Mouse (Mus musculus): ENCODE measurements around the gene Olfr1082.
"Not testable (repeated sequence)": the region's sequence is repeated elsewhere in the genome, so short reads cannot be mapped to it uniquely, and the experiment has no call there.

Olfr1082 gene

DNA sequence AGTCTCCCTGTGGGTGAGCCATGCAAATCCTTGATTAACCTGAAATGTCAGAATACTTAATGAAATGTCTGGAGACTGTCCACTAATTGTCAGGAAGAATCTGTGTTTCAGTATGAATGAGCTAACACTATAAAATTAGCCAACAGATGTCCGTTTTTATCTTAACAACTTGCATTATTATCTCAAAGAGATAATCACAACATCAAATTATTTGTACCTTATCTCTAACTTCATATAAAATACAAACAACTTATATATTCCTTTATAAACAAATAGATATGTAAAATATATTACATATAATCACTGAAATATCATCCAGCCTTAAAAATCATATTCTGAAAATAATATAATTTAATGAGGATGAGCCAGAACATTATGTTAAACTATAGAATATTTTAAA, at the start of gene Olfr1082:
Gene Olfr1082 (minus strand): TSS at position 101 of the 400 bp plus-strand sequence.
- not testable (repeated sequence) for DNase-seq

DNA sequence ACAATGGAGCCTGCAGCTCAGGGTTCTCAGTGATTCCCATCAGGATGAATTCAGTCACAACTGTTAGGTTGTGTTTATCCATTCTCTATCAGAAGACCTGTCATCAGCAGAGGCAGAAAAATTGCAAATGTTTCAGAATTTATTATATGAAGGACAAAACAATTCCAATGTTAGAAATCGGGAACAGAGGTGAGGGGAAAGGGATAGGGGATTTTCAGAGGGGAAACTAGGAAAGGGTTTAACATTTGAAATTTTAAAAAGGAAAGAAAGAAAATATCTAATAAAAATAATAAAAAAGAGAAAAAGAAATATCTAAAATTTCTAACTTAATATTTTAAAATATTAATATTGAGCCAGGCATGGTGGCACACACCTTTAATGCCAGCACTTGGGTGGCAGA, 40.9 kb upstream of the Olfr1082 start, which contains the start of gene Olfr1084:
Gene Olfr1084 (minus strand): TSS at position 101 of the 400 bp plus-strand sequence.
- not testable (repeated sequence) for DNase-seq

GRCm38 (mm10) chr2:86558135-86558534, 40.6 kb downstream of the Olfr1082 start, which contains the start of gene Olfr1080:
TSS of gene Olfr1080 (minus strand) at chr2:86558235.
- not testable (repeated sequence) for DNase-seq
